Comparison of ENCODE assay signal across 9 mouse cellular contexts in genomic region chr12:95746856-95747579, GRCm38 (mm10). TPM values are rescaled to one million over a fixed set of nuclear protein-coding genes. Genes with fewer than 3 reads are reported as not detected.
DNase-seq lines count a peak whose midpoint lies in the region; ATAC-seq and TF ChIP-seq lines count a peak whose summit lies in the region.
"Had no signal": no experiment of that assay in that cellular context is flagged by ENCODE, and none has a peak within 500 bp of the region (broad histone marks: within the 10 kb centered on the region; RNA-seq: fewer than 3 reads in every experiment).

No protein-coding gene starts in this region.

- TF ChIP-seq POLR2A in testis, adult 2 months (IDR thresholded peaks at IDR 0.05; ENCODE audit: control insufficient read depth, low read depth, low read length) = no peak
- no peak for TF ChIP-seq POLR2A in thymus, adult 2 months (IDR thresholded peaks at IDR 0.05; ENCODE audit: control insufficient read depth, extremely low read depth, insufficient read depth, low read length, poor library complexity)

- H3K4me2 ChIP-seq in heart, embryonic 12.5 days = no peak overlapping the region
- H3K4me2 ChIP-seq in lung, embryonic 16.5 days (ENCODE audit: low read depth, low read length) = no peak overlapping the region
- no peak overlapping the region for H3K4me2 ChIP-seq in forebrain, embryonic 12.5 days
- H3K4me2 ChIP-seq in forebrain, embryonic 14.5 days (ENCODE audit: low read length) = no peak overlapping the region

- no peaks in the 10 kb centered on the region for H3K9me3 ChIP-seq in heart, embryonic 12.5 days (replicated peaks)
- no peaks in the 10 kb centered on the region for H3K9me3 ChIP-seq in lung, embryonic 16.5 days (ENCODE audit: control insufficient read depth, low read length)
- no peaks in the 10 kb centered on the region for H3K9me3 ChIP-seq in forebrain, embryonic 12.5 days
- H3K9me3 ChIP-seq in forebrain, embryonic 14.5 days (replicated peaks; ENCODE audit: control insufficient read depth, low read length) = no peaks in the 10 kb centered on the region

- WGBS in heart, embryonic 12.5 days = 20% methylated on average over 10 of the region's 10 CpGs
- whole genome bisulfite sequencing in lung, embryonic 16.5 days = 30% methylated on average over 10 of the region's 10 CpGs
- WGBS in forebrain, embryonic 12.5 days = 59% methylated on average over 10 of the region's 10 CpGs
- WGBS in forebrain, embryonic 14.5 days = 73% methylated on average over 10 of the region's 10 CpGs
- 5% methylated on average over 10 of the region's 10 CpGs for WGBS in thymus, adult 2 months

- peaks cover 20% of the 10 kb centered on the region for H3K4me1 ChIP-seq in heart, embryonic 12.5 days (replicated peaks)
- no peaks in the 10 kb centered on the region for H3K4me1 ChIP-seq in testis, adult 2 months (ENCODE audit: control insufficient read depth, insufficient read depth, low read length)
- peaks cover 13% of the 10 kb centered on the region for H3K4me1 ChIP-seq in lung, embryonic 16.5 days (replicated peaks; ENCODE audit: control insufficient read depth, insufficient read depth, low read length)
- H3K4me1 ChIP-seq in forebrain, embryonic 12.5 days = peaks cover 4% of the 10 kb centered on the region; the same call in 1 of the 2 replicates
- no peaks in the 10 kb centered on the region for H3K4me1 ChIP-seq in forebrain, embryonic 14.5 days (ENCODE audit: control insufficient read depth, insufficient read depth, low read length)
- no peaks in the 10 kb centered on the region for H3K4me1 ChIP-seq in thymus, adult 2 months (replicated peaks; ENCODE audit: control insufficient read depth, insufficient read depth, low read length)

- no peaks in the 10 kb centered on the region for H3K36me3 ChIP-seq in heart, embryonic 12.5 days
- H3K36me3 ChIP-seq in testis, adult 2 months (ENCODE audit: control insufficient read depth, insufficient read depth, low read length) = no peaks in the 10 kb centered on the region
- H3K36me3 ChIP-seq in lung, embryonic 16.5 days (ENCODE audit: control insufficient read depth, insufficient read depth, low read length) = no peaks in the 10 kb centered on the region
- H3K36me3 ChIP-seq in forebrain, embryonic 12.5 days (replicated peaks) = no peaks in the 10 kb centered on the region
- no peaks in the 10 kb centered on the region for H3K36me3 ChIP-seq in forebrain, embryonic 14.5 days (ENCODE audit: control insufficient read depth, insufficient read depth, low read length)
- no peaks in the 10 kb centered on the region for H3K36me3 ChIP-seq in thymus, adult 2 months (ENCODE audit: control insufficient read depth, insufficient read depth, low read length)

- no peak overlapping the region for H3K4me3 ChIP-seq in heart, embryonic 12.5 days
- no peak overlapping the region for H3K4me3 ChIP-seq in testis, adult 2 months (ENCODE audit: control insufficient read depth, low read depth, low read length)
- no peak overlapping the region for H3K4me3 ChIP-seq in lung, embryonic 16.5 days (ENCODE audit: low read length)
- no peak overlapping the region for H3K4me3 ChIP-seq in forebrain, embryonic 12.5 days (replicated peaks)
- no peak overlapping the region for H3K4me3 ChIP-seq in forebrain, embryonic 14.5 days (ENCODE audit: low read depth, low read length)
- no peak overlapping the region for H3K4me3 ChIP-seq in thymus, adult 2 months (ENCODE audit: control insufficient read depth, insufficient read depth, low read length)

- no peak overlapping the region for H3K27ac ChIP-seq in heart, embryonic 12.5 days (ENCODE audit: poor library complexity, severe bottlenecking)
- H3K27ac ChIP-seq in testis, adult 2 months (ENCODE audit: control insufficient read depth, insufficient read depth, low read depth, low read length) = 0 out of 2 replicates have a peak overlapping the region, but pooled peaks have one; percentile 36
- no peak overlapping the region for H3K27ac ChIP-seq in lung, embryonic 16.5 days (ENCODE audit: low read length)
- H3K27ac ChIP-seq in forebrain, embryonic 12.5 days = no peak overlapping the region
- H3K27ac ChIP-seq in forebrain, embryonic 14.5 days (ENCODE audit: low read depth, low read length) = no peak overlapping the region
- H3K27ac ChIP-seq in thymus, adult 2 months (ENCODE audit: control insufficient read depth, insufficient read depth, low read length) = no peak overlapping the region

- peak; percentile 25 for DNase-seq in heart, adult 8-10 months (ENCODE audit: low spot score)
- DNase-seq in testis, postnatal 10 days (ENCODE audit: low spot score) = no peak
- DNase-seq in forebrain, embryonic 14.5 days (ENCODE audit: low spot score) = no peak
- DNase-seq in thymus, adult 2 months = no peak
- DNase-seq: cerebellum, adult 9-11 months had no signal

- no peak for TF ChIP-seq CTCF in testis, adult 2 months (IDR thresholded peaks at IDR 0.05; ENCODE audit: control insufficient read depth, insufficient read depth, insufficient replicate concordance, low read depth, low read length)
- TF ChIP-seq CTCF in thymus, adult 2 months (IDR thresholded peaks at IDR 0.05; ENCODE audit: borderline replicate concordance, control insufficient read depth, extremely low read depth, insufficient read depth, low read length, poor library complexity) = no peak

- ATAC-seq in heart, embryonic 12.5 days (ENCODE audit: insufficient number of reproducible peaks, low FRiP score) = no peak
- 0 out of 2 replicates have a peak, but pooled peaks have one; percentile 36 for ATAC-seq in lung, embryonic 16.5 days (ENCODE audit: low read depth)
- ATAC-seq in forebrain, embryonic 12.5 days (ENCODE audit: low FRiP score) = no peak
- ATAC-seq in forebrain, embryonic 14.5 days = no peak

- H3K27me3 ChIP-seq in heart, embryonic 12.5 days (replicated peaks) = no peaks in the 10 kb centered on the region
- H3K27me3 ChIP-seq in testis, adult 2 months (ENCODE audit: control insufficient read depth, insufficient read depth, low read length) = no peaks in the 10 kb centered on the region
- H3K27me3 ChIP-seq in lung, embryonic 16.5 days (ENCODE audit: control insufficient read depth, insufficient read depth, low read depth, low read length) = no peaks in the 10 kb centered on the region
- H3K27me3 ChIP-seq in forebrain, embryonic 12.5 days = no peaks in the 10 kb centered on the region
- H3K27me3 ChIP-seq in forebrain, embryonic 14.5 days (replicated peaks; ENCODE audit: control insufficient read depth, insufficient read depth, low read length) = no peaks in the 10 kb centered on the region
- no peaks in the 10 kb centered on the region for H3K27me3 ChIP-seq in thymus, adult 2 months (ENCODE audit: control insufficient read depth, insufficient read depth, low read length)

- no peak overlapping the region for H3K9ac ChIP-seq in heart, embryonic 12.5 days
- H3K9ac ChIP-seq in lung, embryonic 16.5 days (ENCODE audit: low read length) = no peak overlapping the region
- H3K9ac ChIP-seq in forebrain, embryonic 12.5 days = no peak overlapping the region
- H3K9ac ChIP-seq in forebrain, embryonic 14.5 days (ENCODE audit: low read length) = no peak overlapping the region

RNA-seq across cellular contexts. Expression of gene Flrt2, which starts 55.0 kb away (rescaled TPM):
- 1 to 10 TPM; 5.9 to 8.0 (median 6.1) TPM for total RNA-seq in heart, adult 8-10 months (2022)
- polyA plus RNA-seq in heart, embryonic 12.5 days (2016; fragmentation: Nextera tagmentation; extraction: Ambion mirVana) = 39.9 and 40.9 TPM in 2 replicates
- 2.2 and 2.8 TPM in 2 replicates for polyA plus RNA-seq in testis, adult 2 months (2012; rRNA removed)
- 8.6 and 11.0 TPM in 2 replicates for polyA plus RNA-seq in lung, embryonic 16.5 days (2015; fragmentation: Nextera tagmentation; extraction: Ambion mirVana)
- polyA plus RNA-seq in forebrain, embryonic 12.5 days (2016; fragmentation: Nextera tagmentation; extraction: Ambion mirVana) = 26.0 and 29.6 TPM in 2 replicates
- 31.0 and 40.0 TPM in 2 replicates for polyA plus RNA-seq in forebrain, embryonic 14.5 days (2014; fragmentation: Nextera tagmentation; extraction: Ambion mirVana)
- polyA plus RNA-seq in thymus, adult 2 months (2012; rRNA removed) = 1.1 TPM in 2 replicates
